Mouse (Mus musculus) heart, postnatal 0 days (tissue): ENCODE measurements around the gene Pigp. TPM values are rescaled to one million over a fixed set of nuclear protein-coding genes. Genes with fewer than 3 reads are reported as not detected.
A peak's percentile ranks its signal among the peaks of the same experiment; 100 is the strongest.

Experiments used
- ATAC-seq: fragments of 200-750 bp; cut with Nextera tagmentation; 2 replicates; pipeline ENCODE4 v1.8.0; 2017; ENCODE audit warnings: low read depth, moderate number of reproducible peaks, moderate library complexity; ENCODE audit not compliant: insufficient read depth
- DNase-seq: peaks from one replicate; pipeline ENCODE4 v3.0.0-alpha.2; 2016; ENCODE audit warnings: low spot score
- H3K27ac ChIP-seq: fragments of 300-500 bp; sonication (generic); 2 replicates; pipeline ENCODE4 v1.5.1; 2014; ENCODE audit warnings: low read depth, mild to moderate bottlenecking
- H3K27me3 ChIP-seq: fragments of 300-500 bp; sonication (generic); 2 replicates; pipeline ENCODE4 v1.6.1; 2014; ENCODE audit warnings: low read length, mixed read lengths; ENCODE audit not compliant: control insufficient read depth, insufficient read depth
- H3K36me3 ChIP-seq: fragments of 300-500 bp; sonication (generic); replicated peaks from 2 replicates; pipeline ENCODE4 v1.6.1; 2014; ENCODE audit warnings: low read length, mixed read lengths; ENCODE audit not compliant: control insufficient read depth, insufficient read depth
- H3K4me1 ChIP-seq: fragments of 300-500 bp; sonication (generic); 2 replicates; pipeline ENCODE4 v1.6.1; 2014; ENCODE audit warnings: antibody characterized with exemption; ENCODE audit not compliant: control insufficient read depth, insufficient read depth
- H3K4me2 ChIP-seq: fragments of 300-500 bp; sonication (generic); 2 replicates; pipeline ENCODE4 v1.6.1; 2014; ENCODE audit warnings: low read depth, mild to moderate bottlenecking, low read length, moderate library complexity
- H3K4me3 ChIP-seq: fragments of 300-500 bp; sonication (generic); 2 replicates; pipeline ENCODE4 v1.5.1; 2014; ENCODE audit warnings: low read depth, low read length
- H3K9ac ChIP-seq: fragments of 300-500 bp; sonication (generic); replicated peaks from 2 replicates; pipeline ENCODE4 v1.6.1; 2014; ENCODE audit warnings: low read depth, low read length, mixed read lengths
- H3K9me3 ChIP-seq: fragments of 300-500 bp; sonication (generic); replicated peaks from 2 replicates; pipeline ENCODE4 v1.6.1; 2016; ENCODE audit warnings: low read length; ENCODE audit not compliant: control insufficient read depth
- CTCF ChIP-seq: IDR thresholded peaks from 2 replicates; pipeline ENCODE4 v1.5.1; 2016; ENCODE audit warnings: antibody characterized with exemption, control low read depth, low read depth
- EP300 ChIP-seq: IDR thresholded peaks from 2 replicates; pipeline ENCODE4 v1.6.1; 2016; ENCODE audit warnings: antibody characterized with exemption, low read depth
- WGBS: fragments of 180-500 bp; shearing (Covaris S2); extraction: QIAGEN DNeasy Blood & Tissue Kit; methylation state at CpG from one replicate; pipeline ENCODE4 v1.1.7; 2014; 5-methylcytosine and 5-hydroxymethylcytosine counted together
- polyA plus RNA-seq: library from polyadenylated mRNA; unstranded; fragments of >200 nt; fragmentation: Nextera tagmentation; extraction: Ambion mirVana; gene quantifications from 2 replicates; pipeline ENCODE4 v1.2.1, GENCODE M21; 2015
- total RNA-seq: library from RNA; depleted of rRNA; stranded (reverse); fragments of >200 nt; gene quantifications from 2 replicates; pipeline ENCODE4 v1.2.3, GENCODE M21; 2014; ENCODE audit warnings: low replicate concordance

Gene Pigp
- total and polyA plus RNA-seq, 2 experiments from 2014 or later = 134 to 229 TPM

DNA sequence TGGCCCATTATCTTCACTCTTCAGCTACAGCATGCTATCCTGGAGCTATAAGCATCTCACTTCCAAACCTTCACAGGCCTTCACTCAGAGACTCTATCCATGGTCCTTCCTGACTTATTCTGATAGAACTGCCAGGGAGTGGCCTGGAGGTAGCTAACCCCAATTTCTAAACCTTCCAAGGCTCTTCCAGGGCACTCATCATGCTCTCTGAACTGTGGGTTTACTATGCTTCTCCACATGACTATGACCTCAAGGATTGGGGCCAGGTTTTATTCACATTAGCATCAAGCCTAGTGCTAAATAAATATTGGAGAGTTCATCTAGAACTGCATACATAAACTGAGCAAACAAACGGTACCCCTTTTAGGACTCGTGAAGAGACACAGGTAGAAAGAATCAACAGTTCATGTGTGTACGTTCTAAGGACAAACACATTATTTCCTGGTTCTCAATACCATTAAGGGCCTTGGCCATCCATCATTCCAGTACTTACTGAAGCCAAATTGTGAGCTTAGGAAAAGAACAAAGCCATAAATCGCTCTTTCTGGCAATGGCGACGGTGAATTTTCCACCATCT is 2.0 kb downstream of the Pigp start:
- DNase-seq (peak; percentile 45), ATAC-seq (no peak)
- Histone ChIP-seq H3K27me3 (no peaks in the 10 kb centered on the region), H3K4me3 (peak overlapping the region; percentile 85), H3K4me2 (peak overlapping the region; percentile 69), H3K9me3 (no peaks in the 10 kb centered on the region), H3K9ac (peak overlapping the region; percentile 83), H3K27ac (peak overlapping the region; percentile 98), H3K36me3 (no peaks in the 10 kb centered on the region), H3K4me1 (peaks cover 16% of the 10 kb centered on the region)
- no peak for TF ChIP-seq CTCF
- TF ChIP-seq EP300 = no peak
- 10% methylated on average over 6 of the region's 6 CpGs for WGBS

- Histone ChIP-seq H3K27me3 (no peaks in the 10 kb centered on the region), H3K9me3 (no peaks in the 10 kb centered on the region), H3K4me3 (no peak overlapping the region), H3K9ac (no peak overlapping the region), H3K4me2 (no peak overlapping the region), H3K27ac (no peak overlapping the region), H3K36me3 (no peaks in the 10 kb centered on the region), H3K4me1 (peaks cover 16% of the 10 kb centered on the region)
- no peak for TF ChIP-seq EP300
- WGBS = 73% methylated on average over 3 of the region's 3 CpGs
- ATAC-seq (no peak), DNase-seq (no peak)
Observed at GRCm38 (mm10) chr16:94365435-94365834, 6.2 kb downstream of the Pigp start.

- Histone ChIP-seq H3K4me1 (peaks cover 6% of the 10 kb centered on the region), H3K4me3 (no peak overlapping the region), H3K4me2 (no peak overlapping the region), H3K27me3 (no peaks in the 10 kb centered on the region), H3K36me3 (no peaks in the 10 kb centered on the region), H3K27ac (no peak overlapping the region), H3K9me3 (no peaks in the 10 kb centered on the region), H3K9ac (no peak overlapping the region)
- DNase-seq = no peak
- WGBS = 84% methylated on average over 4 of the region's 4 CpGs
- no peak for ATAC-seq
- no peak for TF ChIP-seq CTCF
- TF ChIP-seq EP300 = no peak
Observed at GRCm38 (mm10) chr16:94363814-94364213, 7.8 kb downstream of the Pigp start.

DNA sequence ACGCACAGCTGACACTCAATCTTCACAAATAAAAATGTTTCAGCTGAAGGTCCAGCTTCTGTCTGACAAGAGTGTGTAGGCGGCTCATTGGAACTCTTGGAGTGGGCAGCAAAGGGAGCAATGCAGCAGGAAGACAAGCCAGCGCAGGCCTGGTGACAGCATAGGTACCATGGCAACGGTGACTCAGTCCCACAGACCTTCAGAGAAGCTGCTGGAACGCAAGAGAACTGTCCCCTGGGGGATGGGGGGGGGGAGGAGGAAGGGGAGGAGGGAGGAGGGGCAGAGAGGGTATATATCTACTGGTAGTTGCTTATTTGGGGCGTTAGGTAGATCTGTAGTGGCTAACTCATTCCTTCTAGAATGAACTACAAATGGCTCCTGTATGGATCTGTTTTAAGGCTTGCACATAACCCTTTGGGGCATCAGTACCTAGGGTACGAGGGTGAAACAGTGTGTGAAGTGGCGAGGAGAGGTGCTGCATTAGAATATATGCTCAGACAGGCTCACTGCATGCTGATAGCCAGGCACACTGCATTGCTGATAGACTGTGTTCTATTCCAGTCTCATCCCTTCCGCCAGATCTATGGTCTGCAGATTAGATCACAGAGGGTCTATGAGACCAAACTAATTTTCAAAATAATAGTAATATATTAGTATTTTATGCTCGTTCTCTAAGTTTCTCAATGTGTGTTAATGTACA is 9.3 kb downstream of the Pigp start:
- Histone ChIP-seq H3K9ac (no peak overlapping the region), H3K27ac (no peak overlapping the region), H3K4me1 (peaks cover 6% of the 10 kb centered on the region), H3K4me3 (no peak overlapping the region), H3K4me2 (no peak overlapping the region), H3K27me3 (no peaks in the 10 kb centered on the region), H3K36me3 (no peaks in the 10 kb centered on the region), H3K9me3 (no peaks in the 10 kb centered on the region)
- TF ChIP-seq EP300 (no peak), CTCF (no peak)
- WGBS = 23% methylated on average over 10 of the region's 10 CpGs
- ATAC-seq = peak; percentile 88
- DNase-seq = peak; percentile 68

GRCm38 (mm10) chr16:94360578-94361350 is 10.9 kb downstream of the Pigp start:
- Histone ChIP-seq H3K4me2 (no peak overlapping the region), H3K9me3 (no peaks in the 10 kb centered on the region), H3K9ac (no peak overlapping the region), H3K27me3 (no peaks in the 10 kb centered on the region), H3K4me1 (peaks cover 6% of the 10 kb centered on the region), H3K36me3 (no peaks in the 10 kb centered on the region), H3K4me3 (no peak overlapping the region), H3K27ac (no peak overlapping the region)
- ATAC-seq (no peak), DNase-seq (no peak)
- TF ChIP-seq CTCF = no peak
- TF ChIP-seq EP300 = no peak
- WGBS = 82% methylated on average over 13 of the region's 13 CpGs
